Mouse (Mus musculus) embryo, embryonic 9.5 days (tissue): ENCODE data around the gene Ostm1.

ENCODE experiments used
- DNase-seq: peaks from one replicate; pipeline ENCODE4 v3.0.0-alpha.2; 2017; ENCODE audit errors: extremely low spot score

The Ostm1 gene

DNA sequence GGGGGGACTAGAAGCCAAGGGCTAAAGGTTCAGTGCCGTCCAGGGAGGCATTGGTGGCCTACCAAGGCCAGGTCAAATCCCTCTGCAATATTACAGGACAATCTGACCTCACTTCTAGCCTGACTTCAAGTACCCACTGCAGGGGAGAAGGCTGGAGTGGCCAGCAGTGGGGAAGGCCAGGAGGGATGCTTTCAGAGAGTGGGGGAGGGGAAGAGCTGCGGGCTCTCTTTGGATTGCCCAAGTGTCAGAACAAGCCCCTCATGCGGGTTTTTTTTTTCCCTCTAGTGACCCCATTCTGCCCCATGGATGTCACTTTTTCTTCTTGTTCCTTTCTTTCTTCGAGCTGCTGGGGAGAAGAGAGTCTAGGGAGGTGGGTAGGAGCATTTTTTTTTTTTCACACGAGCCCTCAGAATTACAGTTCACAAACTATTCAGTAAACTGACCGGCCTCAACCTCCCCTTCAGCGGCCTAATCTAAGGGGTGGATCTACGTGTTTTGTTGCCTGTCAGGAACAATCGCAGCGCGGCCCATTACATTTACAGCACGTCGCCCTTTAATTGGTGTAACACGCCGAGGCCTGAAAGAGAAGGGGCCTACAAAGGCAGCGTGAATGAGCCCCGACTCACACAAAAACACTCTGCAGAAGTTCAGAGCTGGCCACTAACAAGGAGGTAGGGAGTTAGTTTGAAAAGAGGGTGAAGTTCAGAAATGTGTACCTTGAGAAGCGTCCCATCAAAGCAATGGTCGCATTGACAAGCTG lies 47.2 kb downstream of the Ostm1 start:
- DNase-seq, result peak; percentile 49

DNA sequence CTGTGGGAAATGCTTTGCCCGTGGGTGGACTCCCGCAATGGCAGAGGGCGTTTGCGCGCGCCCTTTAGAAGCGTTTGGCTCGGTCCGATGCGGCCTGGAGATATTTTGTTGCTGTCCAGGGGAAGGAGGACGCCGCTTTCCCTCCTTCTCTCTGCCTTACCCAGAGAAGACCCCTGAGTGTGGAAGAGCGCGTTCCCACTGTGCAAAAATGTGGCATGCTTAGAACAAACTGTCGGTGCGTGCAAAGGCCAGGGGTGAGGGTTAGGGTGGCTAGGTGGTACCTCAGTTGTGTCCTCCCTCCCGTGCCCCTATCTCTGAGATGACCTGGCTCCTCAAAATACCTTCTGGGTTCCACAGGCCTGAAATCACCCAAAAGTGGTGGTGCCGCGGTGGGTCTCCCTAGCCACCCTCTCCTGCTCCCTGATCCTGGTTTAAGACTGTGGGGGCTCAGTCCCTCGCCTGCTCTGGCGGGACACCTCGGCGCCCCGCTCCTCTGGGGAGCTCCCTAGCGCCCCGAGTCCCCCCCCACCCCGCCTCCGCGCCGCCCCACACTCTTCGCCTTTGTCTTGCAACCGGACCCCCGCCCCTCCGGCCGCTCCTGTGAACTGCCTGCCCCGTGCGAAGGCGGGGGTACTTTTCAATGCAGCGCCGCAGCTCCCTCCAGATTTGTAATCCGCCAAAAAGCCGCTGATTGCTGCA lies 48.3 kb downstream of the Ostm1 start:
- DNase-seq, result peak; percentile 34

GRCm38 (mm10) chr10:42632453-42633360 lies 49.1 kb downstream of the Ostm1 start:
- peak; percentile 63 for DNase-seq

- peak; percentile 41 for DNase-seq
These were observed 49.9 kb downstream of the Ostm1 start for GRCm38 (mm10) chr10:42633361-42634121.

GRCm38 (mm10) chr10:42634122-42634720 lies 50.6 kb downstream of the Ostm1 start:
- peak; percentile 35 for DNase-seq

- no peak for DNase-seq
These were observed 51.4 kb downstream of the Ostm1 start for GRCm38 (mm10) chr10:42635046-42635445.

DNA sequence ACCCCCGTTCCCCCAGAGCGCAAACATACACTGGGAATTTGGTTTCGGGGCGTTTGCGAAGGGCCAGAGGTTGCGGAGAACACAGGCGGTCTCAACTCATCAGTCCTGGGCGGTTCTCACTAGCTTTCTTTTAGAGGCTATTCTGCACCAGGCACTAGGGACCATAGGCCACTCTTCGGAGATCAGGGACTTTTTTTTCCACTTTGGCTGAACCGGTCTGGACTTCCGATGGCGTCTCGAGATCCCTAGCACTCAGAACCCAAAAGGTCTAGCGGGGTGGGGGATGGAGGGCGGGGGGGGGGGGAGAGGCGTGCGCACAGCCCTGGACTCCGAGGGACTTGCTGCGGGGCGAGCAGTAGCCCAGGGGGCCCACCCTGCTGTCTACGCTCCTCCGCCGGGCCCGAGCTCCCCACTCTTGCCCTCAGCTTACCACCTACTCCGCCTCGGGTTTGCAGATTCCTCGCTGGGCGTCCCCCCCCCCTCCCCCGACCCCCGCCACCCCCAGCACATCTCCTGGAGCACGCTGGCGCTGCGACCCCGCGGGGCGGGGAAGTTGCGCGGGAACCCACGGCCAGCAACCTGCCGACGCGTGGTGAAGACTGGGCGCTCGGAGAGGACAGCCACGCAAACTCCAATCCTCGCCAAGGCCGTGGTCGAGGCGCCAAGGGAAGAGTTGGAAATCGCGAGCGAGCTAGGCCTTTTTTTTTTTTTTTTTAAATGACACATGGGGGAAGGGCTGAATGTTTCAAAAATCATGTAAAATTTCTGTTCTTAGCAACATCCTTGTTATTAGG lies 52.1 kb downstream of the Ostm1 start:
- DNase-seq, result peak; percentile 34

GRCm38 (mm10) chr10:42636360-42637182 lies 52.9 kb downstream of the Ostm1 start:
- no peak for DNase-seq

- peak; percentile 87 for DNase-seq
These were observed 53.7 kb downstream of the Ostm1 start for GRCm38 (mm10) chr10:42637183-42637788.

- no peak for DNase-seq
These were observed 56.2 kb downstream of the Ostm1 start for GRCm38 (mm10) chr10:42639856-42640255.

DNA sequence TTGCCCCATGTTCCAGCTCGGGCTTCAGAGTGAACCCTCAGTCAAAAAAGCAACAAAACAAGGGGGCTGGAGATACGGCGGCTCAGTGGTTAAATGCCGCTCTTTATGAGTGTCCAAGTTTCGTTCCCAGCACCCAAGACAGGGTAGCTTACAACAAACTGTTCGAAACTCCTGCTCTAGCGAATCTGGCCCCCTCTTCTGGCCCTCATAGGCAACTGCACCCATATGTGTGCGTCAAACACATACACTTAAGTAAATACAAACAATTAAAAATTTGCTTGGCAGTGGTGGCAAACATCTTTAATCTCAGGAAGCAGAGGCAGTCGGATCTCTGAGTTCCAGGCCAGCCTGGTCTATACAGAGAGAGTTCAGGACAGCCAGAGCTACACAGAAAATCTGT lies 60.0 kb downstream of the Ostm1 start:
- no peak for DNase-seq

DNA sequence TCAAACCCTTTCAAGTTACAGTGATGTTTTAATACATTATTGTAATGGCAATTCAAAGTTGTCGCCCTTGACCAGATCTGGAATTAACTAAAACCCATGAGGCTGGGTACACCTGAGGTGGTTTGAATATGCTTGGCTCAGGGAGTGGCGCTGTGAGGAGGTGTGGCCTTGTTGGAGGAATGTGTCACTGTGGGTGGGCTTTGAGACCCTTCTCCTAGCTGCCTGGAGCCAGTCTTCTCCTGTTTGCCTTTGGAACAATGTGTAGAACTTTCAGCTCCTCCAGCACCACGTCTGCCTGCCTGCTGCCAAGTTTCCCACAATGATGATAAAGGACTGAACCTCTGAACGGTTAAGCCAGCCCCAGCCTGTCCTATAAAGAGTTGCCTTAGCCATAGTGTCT lies 62.7 kb downstream of the Ostm1 start:
- no peak for DNase-seq

- no peak for DNase-seq
These were observed 78.3 kb downstream of the Ostm1 start for GRCm38 (mm10) chr10:42661916-42662315.

DNA sequence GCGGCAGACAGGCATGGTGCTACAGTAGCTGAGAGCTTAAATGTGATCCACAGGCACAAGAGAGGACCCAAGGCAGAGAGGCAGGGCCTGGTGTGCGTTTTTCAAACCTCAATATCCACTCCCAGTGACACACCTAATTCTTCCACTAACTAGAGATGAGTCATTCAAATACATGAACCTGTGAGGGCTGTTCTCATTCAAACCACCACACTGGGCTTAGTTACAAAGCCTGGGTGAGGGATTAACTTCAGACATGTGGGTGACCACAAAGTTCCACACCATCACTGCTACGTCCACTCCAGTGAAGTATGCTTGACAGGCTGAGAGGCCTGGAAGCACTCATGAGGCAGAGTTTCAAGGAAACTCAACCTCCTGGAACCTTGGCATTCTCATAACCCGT lies 86.3 kb downstream of the Ostm1 start:
- DNase-seq, result no peak

GRCm38 (mm10) chr10:42672798-42673197 lies 89.2 kb downstream of the Ostm1 start:
- no peak for DNase-seq

DNA sequence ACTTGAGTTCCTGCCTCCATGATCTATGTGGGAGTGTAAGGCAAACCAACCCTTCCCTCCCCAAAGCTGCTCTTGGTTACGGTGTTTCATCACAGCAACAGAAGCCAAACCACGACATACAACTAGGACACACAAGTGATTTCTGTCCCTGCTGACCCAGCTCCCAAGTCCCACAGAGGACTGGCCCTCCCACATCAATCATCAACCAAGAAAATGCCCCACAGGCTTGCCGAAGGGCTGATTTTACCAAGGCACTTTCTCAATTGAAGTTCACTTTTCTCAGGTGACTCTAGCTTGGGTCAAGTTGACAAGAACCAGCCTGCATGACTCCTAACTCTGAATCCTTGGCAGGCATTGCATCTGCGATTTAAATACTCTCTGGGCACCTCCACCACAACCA lies 91.9 kb downstream of the Ostm1 start:
- no peak for DNase-seq

DNA sequence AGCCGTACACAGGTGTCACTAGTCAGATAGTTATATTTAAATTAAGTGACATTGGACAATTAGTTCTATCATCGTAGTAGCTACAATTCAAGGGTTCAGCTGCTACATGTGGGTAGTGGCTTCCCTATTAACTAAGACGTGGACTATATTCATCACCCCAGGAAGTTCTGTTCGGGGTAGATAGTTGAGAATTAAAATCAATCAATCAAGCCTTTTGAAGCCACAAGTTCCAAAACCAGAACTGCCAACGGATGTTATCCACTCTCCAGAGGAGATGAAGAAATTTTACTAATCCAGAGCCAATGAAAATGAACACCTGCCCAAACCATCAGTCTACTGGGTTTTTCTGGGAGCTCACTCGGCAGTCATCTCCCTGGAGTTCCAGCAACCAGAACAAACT lies 94.7 kb downstream of the Ostm1 start:
- DNase-seq, result no peak

GRCm38 (mm10) chr10:42678755-42679364 lies 95.2 kb downstream of the Ostm1 start:
- peak; percentile 92 for DNase-seq

DNA sequence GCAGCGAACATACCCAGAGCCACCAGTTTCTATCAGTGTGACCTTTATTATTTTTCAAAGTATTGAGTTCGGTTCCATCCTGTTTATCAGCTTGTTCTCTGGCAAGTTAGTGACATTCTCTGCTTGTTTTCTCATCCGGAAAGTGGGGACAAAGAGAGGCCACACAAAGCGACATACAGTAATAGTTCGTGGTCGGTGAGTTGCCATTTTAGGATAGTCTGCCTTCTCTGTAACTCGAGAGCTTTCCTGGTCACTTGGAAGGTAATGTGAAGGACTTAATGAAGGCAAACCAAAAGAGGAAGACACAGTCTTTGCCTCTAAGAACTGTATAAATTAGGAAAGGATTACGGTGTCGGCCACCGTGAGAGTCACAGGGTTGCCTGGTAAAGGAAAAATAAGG lies 96.0 kb downstream of the Ostm1 start:
- DNase-seq, result no peak
